Mouse (Mus musculus) CH12.LX (cell line): ENCODE measurements around the gene C3. TPM values are rescaled to one million over a fixed set of nuclear protein-coding genes. Genes with fewer than 3 reads are reported as not detected.

ENCODE experiments used
- DNase-seq: peaks from one replicate; pipeline ENCODE4 v3.0.0-alpha.2; 2013; ENCODE audit errors: extremely low read depth
- H3K27ac ChIP-seq: 2 replicates; pipeline ENCODE4 v1.5.1; 2012; ENCODE audit warnings: low read depth, mild to moderate bottlenecking, control low read depth, moderate library complexity; ENCODE audit not compliant: insufficient read depth
- H3K27me3 ChIP-seq: replicated peaks from 2 replicates; pipeline ENCODE3; 2012; ENCODE audit warnings: inconsistent platforms
- H3K36me3 ChIP-seq, 2 experiments: replicated peaks in 1 of 2; 2 replicates each; pipeline versions ENCODE3 to v1.6.1; 2012; ENCODE audit warnings: inconsistent platforms in 1 of 2, low read length in 1 of 2, mild to moderate bottlenecking in 1 of 2, mixed read lengths in 1 of 2, moderate library complexity in 1 of 2; ENCODE audit not compliant: control insufficient read depth in 1 of 2, insufficient read depth in 1 of 2
- H3K4me1 ChIP-seq, 2 experiments: 2 replicates each; pipeline ENCODE4 v1.6.1; 2012; ENCODE audit warnings: inconsistent platforms in 1 of 2, moderate library complexity in 1 of 2; ENCODE audit not compliant: insufficient read depth in 2 of 2, control insufficient read depth in 1 of 2
- H3K4me2 ChIP-seq: 2 replicates; pipeline ENCODE4 v1.6.1; 2012; ENCODE audit warnings: low read depth, mild to moderate bottlenecking, control low read depth; ENCODE audit not compliant: poor library complexity, insufficient read depth, severe bottlenecking
- H3K4me3 ChIP-seq, 3 experiments: fragments of 150-350 bp in 1 of 3; sonication (generic) in 1 of 3; replicated peaks in 1 of 3; 2 replicates each; pipeline versions ENCODE3 to v1.5.1; 2011 to 2012; ENCODE audit warnings: low read depth in 2 of 3, low read length in 2 of 3, mild to moderate bottlenecking in 2 of 3, moderate library complexity in 2 of 3, control low read depth in 1 of 3, improper control_type of control experiment in 1 of 3, inconsistent platforms in 1 of 3, mixed read lengths in 1 of 3; ENCODE audit not compliant: poor library complexity in 1 of 3
- H3K79me2 ChIP-seq: replicated peaks from 2 replicates; pipeline ENCODE4 v1.6.1; 2012; ENCODE audit warnings: mild to moderate bottlenecking, moderate library complexity; ENCODE audit not compliant: control insufficient read depth, poor library complexity, insufficient read depth, severe bottlenecking; ENCODE audit errors: extremely low read depth
- H3K9ac ChIP-seq: 2 replicates; pipeline ENCODE4 v1.6.1; 2012; ENCODE audit warnings: low read depth, mild to moderate bottlenecking, control low read depth, moderate library complexity; ENCODE audit not compliant: insufficient read depth
- H3K9me3 ChIP-seq: replicated peaks from 2 replicates; pipeline ENCODE3; 2012; ENCODE audit warnings: low read length, inconsistent platforms, mixed read lengths
- BHLHE40 ChIP-seq: IDR thresholded peaks from 2 replicates; pipeline ENCODE4 v1.6.1; 2011; ENCODE audit warnings: mild to moderate bottlenecking, low read depth, low read length, improper control_type of control experiment
- CTCF ChIP-seq, 2 experiments: IDR thresholded peaks in 1 of 2; conservative IDR thresholded peaks in 1 of 2; 2 replicates each; pipeline ENCODE4 v1.5.1; 2011 to 2012; ENCODE audit warnings: low read depth in 2 of 2, low read length in 2 of 2, improper control_type of control experiment in 1 of 2, inconsistent platforms in 1 of 2, mild to moderate bottlenecking in 1 of 2, moderate library complexity in 1 of 2
- E2F4 ChIP-seq: IDR thresholded peaks from 2 replicates; pipeline ENCODE4 v1.6.1; 2011; ENCODE audit warnings: low read depth, low read length, improper control_type of control experiment; ENCODE audit not compliant: insufficient replicate concordance
- ELF1 ChIP-seq: IDR thresholded peaks from 2 replicates; pipeline ENCODE4 v1.6.1; 2014; ENCODE audit warnings: low read depth, mild to moderate bottlenecking, inconsistent platforms, low read length, improper control_type of control experiment
- ETS1 ChIP-seq: conservative IDR thresholded peaks from 2 replicates; pipeline ENCODE4 v1.6.1; 2012; ENCODE audit warnings: low read depth, mild to moderate bottlenecking, inconsistent platforms, low read length, improper control_type of control experiment, moderate library complexity
- IRF4 ChIP-seq: IDR thresholded peaks from 2 replicates; pipeline ENCODE4 v1.6.1; 2014; ENCODE audit warnings: low read depth, mild to moderate bottlenecking, inconsistent platforms, low read length, improper control_type of control experiment
- JUN ChIP-seq: IDR thresholded peaks from 2 replicates; pipeline ENCODE4 v1.6.1; 2011; ENCODE audit warnings: low read depth, mild to moderate bottlenecking, low read length, improper control_type of control experiment, moderate library complexity; ENCODE audit not compliant: insufficient read depth
- JUND ChIP-seq: conservative IDR thresholded peaks from 2 replicates; pipeline ENCODE4 v1.6.1; 2011; ENCODE audit warnings: low read depth, low read length, improper control_type of control experiment
- MAFK ChIP-seq: IDR thresholded peaks from 2 replicates; pipeline ENCODE4 v1.6.1; 2011; ENCODE audit warnings: low read length, improper control_type of control experiment; ENCODE audit not compliant: insufficient replicate concordance
- MAZ ChIP-seq: IDR thresholded peaks from 2 replicates; pipeline ENCODE4 v1.6.1; 2012; ENCODE audit warnings: low read depth, mild to moderate bottlenecking, inconsistent platforms, low read length, improper control_type of control experiment, moderate library complexity
- MEF2A ChIP-seq: IDR thresholded peaks from 2 replicates; pipeline ENCODE4 v1.6.1; 2014; ENCODE audit warnings: low read depth, mild to moderate bottlenecking, inconsistent platforms, low read length, improper control_type of control experiment, borderline replicate concordance
- MXI1 ChIP-seq: IDR thresholded peaks from 2 replicates; pipeline ENCODE4 v1.6.1; 2011; ENCODE audit warnings: mild to moderate bottlenecking, low read depth, low read length, improper control_type of control experiment
- MYC ChIP-seq: IDR thresholded peaks from 2 replicates; pipeline ENCODE4 v1.6.1; 2011; ENCODE audit warnings: low read depth, mild to moderate bottlenecking, improper control_type of control experiment, low read length
- NELFE ChIP-seq: IDR thresholded peaks from 2 replicates; pipeline ENCODE4 v1.6.1; 2011; ENCODE audit warnings: low read depth, low read length, improper control_type of control experiment
- NRF1 ChIP-seq: IDR thresholded peaks from 2 replicates; pipeline ENCODE4 v1.6.1; 2014; ENCODE audit warnings: low read depth, mild to moderate bottlenecking, inconsistent platforms, low read length, improper control_type of control experiment, moderate library complexity
- POLR2A ChIP-seq: IDR thresholded peaks from 2 replicates; pipeline ENCODE4 v1.6.1; 2011; ENCODE audit warnings: low read depth, mild to moderate bottlenecking, improper control_type of control experiment, low read length
- RAD21 ChIP-seq: IDR thresholded peaks from 2 replicates; pipeline ENCODE4 v1.6.1; 2011; ENCODE audit warnings: low read depth, mild to moderate bottlenecking, low read length, improper control_type of control experiment, moderate library complexity
- RCOR1 ChIP-seq: conservative IDR thresholded peaks from 2 replicates; pipeline ENCODE4 v1.6.1; 2012; ENCODE audit warnings: low read depth, mild to moderate bottlenecking, inconsistent platforms, low read length, improper control_type of control experiment
- SIN3A ChIP-seq: IDR thresholded peaks from 2 replicates; pipeline ENCODE4 v1.6.1; 2012; ENCODE audit warnings: low read length, improper control_type of control experiment, inconsistent platforms
- SMC3 ChIP-seq: IDR thresholded peaks from 2 replicates; pipeline ENCODE4 v1.6.1; 2011; ENCODE audit warnings: low read depth, low read length, improper control_type of control experiment
- TBP ChIP-seq: conservative IDR thresholded peaks from 2 replicates; pipeline ENCODE4 v1.6.1; 2011; ENCODE audit warnings: low read depth, low read length, improper control_type of control experiment
- USF1 ChIP-seq: IDR thresholded peaks from 2 replicates; pipeline ENCODE4 v1.6.1; 2014; ENCODE audit warnings: low read depth, mild to moderate bottlenecking, inconsistent platforms, low read length, improper control_type of control experiment
- USF2 ChIP-seq: conservative IDR thresholded peaks from 2 replicates; pipeline ENCODE4 v1.6.1; 2011; ENCODE audit warnings: low read depth, low read length, improper control_type of control experiment
- ZC3H11A ChIP-seq: IDR thresholded peaks from 2 replicates; pipeline ENCODE4 v1.6.1; 2012; ENCODE audit warnings: low read depth, mild to moderate bottlenecking, inconsistent platforms, low read length, improper control_type of control experiment
- ZMIZ1 ChIP-seq: IDR thresholded peaks from 2 replicates; pipeline ENCODE4 v1.6.1; 2012; ENCODE audit warnings: low read depth, mild to moderate bottlenecking, inconsistent platforms, low read length, improper control_type of control experiment
- ZNF384 ChIP-seq: IDR thresholded peaks from 2 replicates; pipeline ENCODE4 v1.6.1; 2012; ENCODE audit warnings: low read depth, low read length, improper control_type of control experiment, inconsistent platforms
- dilution Hi-C: fragments of 300-500 bp; cut with MboI; formaldehyde crosslinking; loops from 2 replicates; pipeline ENCODE4 v1.14.3; 2020; ENCODE audit warnings: low sequenced_read_pairs; ENCODE audit not compliant: extremely low pct_unique_long_range_greater_than_20kb, extremely low pct_ligation_motif_present
- in situ Hi-C: fragments of 300-500 bp; cut with MboI; formaldehyde crosslinking; loops from 3 replicates; pipeline ENCODE4 v1.14.3; 2019; ENCODE audit warnings: low sequenced_read_pairs, low pct_ligation_motif_present, low pct_unique_long_range_greater_than_20kb, mixed read lengths
- polyA plus RNA-seq: library from polyadenylated mRNA; unstranded; fragments of >175 nt; gene quantifications from 2 replicates; pipeline ENCODE4 v1.2.1, GENCODE M21; 2012; ENCODE audit warnings: low read depth; ENCODE audit not compliant: insufficient read length
- total RNA-seq, 2 experiments: library from RNA; depleted of rRNA; stranded (reverse); fragments of 300-350 nt in 1 of 2; fragments of >200 nt in 1 of 2; gene quantifications; 2 replicates each; pipeline ENCODE4 v1.2.3; 2012 to 2014

Gene C3
- total and polyA plus RNA-seq, 3 experiments = 1.2 to 5.4 (median 3.9) TPM

DNA sequence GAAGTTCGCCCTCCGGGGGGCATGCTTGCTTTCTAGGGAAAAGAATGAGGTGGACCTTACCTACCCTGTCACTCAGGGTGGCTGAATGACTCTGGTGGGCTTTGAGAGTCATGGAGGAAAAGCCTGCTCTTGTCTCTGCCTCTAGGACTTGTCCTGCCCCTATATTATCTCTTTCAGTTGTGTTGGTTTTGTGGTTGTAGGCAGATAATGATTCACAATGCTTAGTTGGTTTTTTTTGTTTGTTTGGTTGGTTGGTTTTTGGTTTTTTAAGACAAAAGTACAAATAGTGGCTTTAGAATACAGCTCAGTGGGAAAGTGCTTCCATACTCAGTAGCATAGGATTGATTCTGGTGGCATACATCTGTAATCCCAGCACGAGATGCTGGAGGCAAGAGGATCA, 937 bp upstream of the C3 start:
- Histone ChIP-seq H3K4me1 (peaks cover 8 to 18% of the 10 kb centered on the region in 2 experiments), H3K4me2 (no peak overlapping the region), H3K27ac (no peak overlapping the region), H3K9me3 (no peaks in the 10 kb centered on the region), H3K79me2 (no peaks in the 10 kb centered on the region), H3K27me3 (peaks cover 1% of the 10 kb centered on the region), H3K9ac (no peak overlapping the region), H3K36me3 (peaks cover 0 to 4% of the 10 kb centered on the region in 2 experiments), H3K4me3 (no peak overlapping the region)
- no peak for DNase-seq
- in situ Hi-C loops (no loop called here), dilution Hi-C loops (no loop called here)
- TF ChIP-seq IRF4 (no peak), MEF2A (no peak), POLR2A (no peak), ZNF384 (no peak), NRF1 (no peak)

DNA sequence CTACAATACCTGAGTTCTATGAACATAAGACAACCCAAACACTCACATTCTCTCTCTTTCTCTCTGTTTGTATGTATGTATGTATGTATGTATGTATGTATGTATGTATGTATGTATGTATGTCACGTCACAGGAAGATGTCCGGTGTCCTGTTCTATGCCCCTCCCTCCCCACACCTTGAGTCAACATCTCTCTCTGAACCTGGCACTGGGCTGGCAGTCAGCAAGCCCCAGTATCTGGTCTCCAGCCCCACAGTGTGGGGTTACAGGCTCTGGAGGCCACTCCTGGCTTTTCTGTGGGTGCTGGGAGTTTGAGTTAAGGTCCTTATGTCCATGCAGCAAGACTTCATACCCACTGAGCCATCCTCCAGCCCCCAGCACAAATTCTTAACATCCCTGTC, 468 bp downstream of the C3 start:
- H3K36me3 ChIP-seq = no peaks in the 10 kb centered on the region
- H3K27me3 ChIP-seq = peaks cover 4% of the 10 kb centered on the region
- no peaks in the 10 kb centered on the region for H3K79me2 ChIP-seq
- no peak overlapping the region for H3K27ac ChIP-seq
- H3K4me1 ChIP-seq = peaks cover 13 to 31% of the 10 kb centered on the region in 2 experiments
- in situ Hi-C loops = no loop called here
- DNase-seq = no peak
- no peak overlapping the region for H3K4me2 ChIP-seq
- no peaks in the 10 kb centered on the region for H3K9me3 ChIP-seq
- dilution Hi-C loops = no loop called here
- no peak overlapping the region for H3K9ac ChIP-seq
- TF ChIP-seq MEF2A (no peak), RCOR1 (no peak), SIN3A (no peak), USF1 (no peak), JUN (no peak), MYC (no peak), TBP (no peak), E2F4 (no peak), ELF1 (no peak), IRF4 (no peak)
- H3K4me3 ChIP-seq = no peak overlapping the region

DNA sequence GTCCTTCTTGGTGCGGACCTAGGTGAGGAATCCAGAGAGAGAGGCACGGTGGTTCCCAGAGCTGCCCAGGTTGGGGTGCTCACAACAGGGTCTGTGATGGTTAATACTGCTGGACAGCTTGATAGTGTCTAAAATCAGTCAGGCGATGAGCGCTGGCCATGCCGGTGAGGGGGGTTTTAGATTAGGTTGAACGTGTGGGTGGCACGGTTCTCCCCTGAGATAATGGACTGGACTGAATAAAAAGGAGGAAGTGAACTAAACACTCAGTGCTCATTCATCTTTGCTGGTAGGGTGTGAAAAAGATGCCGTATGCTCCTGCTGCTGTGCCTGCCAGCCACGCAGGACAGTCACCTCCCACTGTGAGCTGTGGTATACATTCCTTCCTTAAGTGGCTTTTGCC, 4.6 kb downstream of the C3 start:
- Histone ChIP-seq H3K79me2 (no peaks in the 10 kb centered on the region), H3K36me3 (no peaks in the 10 kb centered on the region), H3K9ac (no peak overlapping the region), H3K4me1 (peaks cover 18 to 38% of the 10 kb centered on the region in 2 experiments), H3K4me3 (no peak overlapping the region), H3K27ac (no peak overlapping the region), H3K4me2 (no peak overlapping the region)
- dilution Hi-C loops = no loop called here
- TF ChIP-seq MAZ (no peak), E2F4 (no peak), ELF1 (no peak), RAD21 (no peak), USF2 (no peak), MEF2A (no peak), NRF1 (no peak), BHLHE40 (no peak), MAFK (no peak), MXI1 (no peak), JUN (no peak), CTCF (conservative IDR thresholded peaks at IDR 0.05 in 1 of 2, IDR thresholded peaks at IDR 0.05 in 1 of 2; ENCODE audit: low read depth in 2 of 2, low read length in 2 of 2) (no peak), SIN3A (no peak), NELFE (no peak), IRF4 (no peak), ZMIZ1 (no peak), SMC3 (no peak), JUND (no peak), ZC3H11A (no peak), ETS1 (no peak)
- TF ChIP-seq, all 38 proteins: peak for 0
- in situ Hi-C loops = no loop called here
- Histone ChIP-seq H3K9me3 (no peaks in the 10 kb centered on the region), H3K27me3 (peaks cover 11% of the 10 kb centered on the region)
- DNase-seq = no peak
